Mouse (Mus musculus) kidney, adult 2 months (tissue): ENCODE data around the gene Flvcr1.

Experiments
- CTCF ChIP-seq: fragments of 200-500 bp; conservative IDR thresholded peaks from 2 replicates; pipeline ENCODE4 v1.5.1; 2011; ENCODE audit warnings: low read depth, mild to moderate bottlenecking, control low read depth, low read length, moderate library complexity, mixed read lengths; ENCODE audit not compliant: insufficient read depth, insufficient read length
- POLR2A ChIP-seq: fragments of 200-500 bp; IDR thresholded peaks from one replicate; pipeline ENCODE4 v1.6.1; 2011; ENCODE audit warnings: low read depth, low read length, control low read depth

DNA sequence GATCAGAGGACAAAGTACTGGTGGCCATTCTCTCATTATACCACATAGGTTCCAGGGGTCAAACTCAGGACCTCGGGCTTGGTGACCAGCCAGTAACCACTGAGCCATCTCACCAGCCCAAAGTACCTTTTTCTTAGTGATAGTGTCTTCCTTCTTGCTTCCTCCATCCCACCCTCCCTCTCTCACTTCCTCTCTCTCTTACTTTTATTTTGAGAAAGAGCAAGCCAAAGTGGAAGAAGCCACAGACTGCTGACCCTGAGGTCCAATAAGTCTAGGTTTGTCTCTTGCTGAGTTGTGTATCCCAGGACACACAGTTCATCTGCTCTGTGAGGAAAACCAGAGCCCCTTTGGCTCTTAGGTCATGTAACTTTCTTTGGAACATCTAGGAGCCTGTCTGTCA lies 45.5 kb downstream of the Flvcr1 start:
- no peak for TF ChIP-seq POLR2A
- no peak for TF ChIP-seq CTCF
